Mouse (Mus musculus) cerebral cortex, adult 2 months (tissue): ENCODE measurements around the gene Nlgn2.

Source experiments
- WGBS: fragments of 180-500 bp; shearing (Covaris S2); methylation state at CpG from one replicate; pipeline ENCODE4 v1.1.7; 2018; 5-methylcytosine and 5-hydroxymethylcytosine counted together

Gene Nlgn2

GRCm38 (mm10) chr11:69795168-69795982, 42.2 kb downstream of the Nlgn2 start, which contains the start of gene Chrnb1:
Chrnb1 (minus strand) TSS chr11:69795943.
- 2% methylated on average over 52 of the region's 52 CpGs for WGBS

GRCm38 (mm10) chr11:69793429-69793828, 44.2 kb downstream of the Nlgn2 start:
- 77% methylated on average over 5 of the region's 5 CpGs for WGBS

DNA sequence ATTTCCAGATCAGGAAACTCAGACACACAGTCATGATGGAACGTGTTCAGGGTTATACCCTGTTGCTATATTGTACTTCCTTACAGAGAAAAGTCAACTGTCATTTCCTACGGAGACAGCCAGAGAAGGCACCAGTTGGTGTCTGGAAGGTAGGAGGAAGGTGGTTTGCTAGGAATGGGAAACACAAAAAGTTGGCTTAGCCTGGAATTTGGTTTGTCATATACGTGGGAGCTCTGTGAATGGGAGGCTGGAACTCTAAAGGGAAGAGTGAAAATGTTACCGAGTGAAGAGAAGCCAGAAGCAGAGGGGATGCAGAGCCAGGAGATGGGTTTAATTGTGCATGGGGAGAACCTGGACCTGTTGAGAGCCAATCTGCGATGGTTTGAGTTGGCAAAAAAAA, 46.2 kb downstream of the Nlgn2 start:
- WGBS = 36% methylated on average over 5 of the region's 5 CpGs

- WGBS = 82% methylated on average over 5 of the region's 5 CpGs
These were observed 48.2 kb downstream of the Nlgn2 start for GRCm38 (mm10) chr11:69789431-69789830.

DNA sequence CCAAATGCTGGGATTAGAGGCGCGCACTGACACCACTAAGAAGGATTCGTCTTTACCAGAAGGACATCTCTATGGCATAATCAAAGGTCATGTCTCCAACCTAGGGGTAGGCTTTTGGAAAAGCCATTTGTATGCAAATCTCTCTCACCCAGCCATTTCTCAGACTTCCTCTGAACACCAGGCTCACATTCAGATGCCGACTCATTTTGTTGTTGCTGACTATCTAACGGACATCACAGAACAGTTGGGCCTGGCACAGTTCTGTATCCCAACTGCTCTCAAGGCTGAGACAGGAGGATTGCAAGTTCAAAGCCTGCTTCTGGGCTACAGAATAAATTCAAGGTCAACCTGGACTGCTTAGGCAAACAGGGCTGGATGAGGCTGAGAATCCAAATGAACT, 50.3 kb downstream of the Nlgn2 start:
- WGBS = 86% methylated on average over 5 of the region's 5 CpGs

DNA sequence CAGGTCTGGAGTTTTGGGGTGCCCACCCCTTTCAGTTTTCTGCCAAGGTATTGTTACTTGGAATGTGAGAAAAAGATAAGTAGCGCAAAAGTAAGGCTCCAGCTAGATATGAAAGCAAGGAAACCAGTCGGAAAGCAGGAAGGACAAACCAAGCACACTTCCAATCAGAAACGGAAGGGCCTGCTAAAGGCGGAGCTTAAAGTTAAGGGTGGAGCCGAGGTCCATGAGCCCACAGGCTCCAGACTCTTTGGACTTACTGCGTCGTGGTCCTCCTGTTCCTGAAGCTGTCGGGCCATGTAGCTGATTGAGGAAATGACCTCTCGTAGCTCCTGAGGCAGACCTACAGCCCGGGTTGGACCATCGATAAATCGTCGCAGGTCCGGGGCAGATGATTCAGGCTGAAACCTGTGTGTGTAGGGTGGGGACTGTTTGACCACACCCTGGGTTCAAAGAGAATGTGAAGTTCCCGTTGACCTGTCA, 52.8 kb downstream of the Nlgn2 start:
- 43% methylated on average over 15 of the region's 15 CpGs for WGBS

DNA sequence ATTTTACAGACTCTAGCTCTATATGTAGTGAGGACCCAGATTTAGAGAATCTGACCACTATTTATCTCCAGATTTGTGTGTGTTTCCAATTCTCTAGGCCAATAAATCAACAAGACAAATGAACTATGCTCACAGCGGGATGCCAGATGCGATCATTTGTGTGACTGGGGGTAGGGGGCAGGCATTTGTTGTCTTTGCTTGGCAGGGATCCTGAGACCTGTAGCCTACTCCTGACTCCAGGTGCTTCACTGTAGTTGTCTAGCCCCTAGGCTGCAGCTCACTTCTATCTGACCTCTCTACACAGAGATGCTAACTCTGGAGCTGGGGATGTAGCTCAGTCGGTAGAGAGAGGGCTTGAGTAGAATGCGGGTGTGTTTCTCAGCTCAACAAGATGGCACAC, 55.8 kb downstream of the Nlgn2 start:
- 39% methylated on average over 4 of the region's 4 CpGs for WGBS

DNA sequence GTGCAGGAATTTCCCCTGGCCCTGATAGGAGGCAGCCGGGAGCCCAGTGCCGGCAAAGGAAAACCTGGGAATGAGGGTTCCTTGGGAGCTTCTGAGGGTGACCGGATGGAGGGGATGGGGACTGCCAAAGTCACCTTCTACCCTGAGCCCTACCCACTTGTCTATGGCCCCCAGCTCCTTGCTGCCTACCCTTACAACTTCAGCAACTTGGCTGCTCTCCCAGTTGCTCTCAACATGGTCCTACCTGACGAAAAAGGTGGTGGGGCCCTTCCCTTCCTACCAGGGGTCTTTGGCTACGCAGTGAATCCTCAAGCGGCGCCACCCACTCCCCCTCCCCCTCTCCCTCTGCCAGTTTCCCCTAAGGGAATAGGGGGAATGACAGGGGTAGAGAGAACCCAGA, 58.6 kb downstream of the Nlgn2 start:
- WGBS = 58% methylated on average over 7 of the region's 7 CpGs

DNA sequence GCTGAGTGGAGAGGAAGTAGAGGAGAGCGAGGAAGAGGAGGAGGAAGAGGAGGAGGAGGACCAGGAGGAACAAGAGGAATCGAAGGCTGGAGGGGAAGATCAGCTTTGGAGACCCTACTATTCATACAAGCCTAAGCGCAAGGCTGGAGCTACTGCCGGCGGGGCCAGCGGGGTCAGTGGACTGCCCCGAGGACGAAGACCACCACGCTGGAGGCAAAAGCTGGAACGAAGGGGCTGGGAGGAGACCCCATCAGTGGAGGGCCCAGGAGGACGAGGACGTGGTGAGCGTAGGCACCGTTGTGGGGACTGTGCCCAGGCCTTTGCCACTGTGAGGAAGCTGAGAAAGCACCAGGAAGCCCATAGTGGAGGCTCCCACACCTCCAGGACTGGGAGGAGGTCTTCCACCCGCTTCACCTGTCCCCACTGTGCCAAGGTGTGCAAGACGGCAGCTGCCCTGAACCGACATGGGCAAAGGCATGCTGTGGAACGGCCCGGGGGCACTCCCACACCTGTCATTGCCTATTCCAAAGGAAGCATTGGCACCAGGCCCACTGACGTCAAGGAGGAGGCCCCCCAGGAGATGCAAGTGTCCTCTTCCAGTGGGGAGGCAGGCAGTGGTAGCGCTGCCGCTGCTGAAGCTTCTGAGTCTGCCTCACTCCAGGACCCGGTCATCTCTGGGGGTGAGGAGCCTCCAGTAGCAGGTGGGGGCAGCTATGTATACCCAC, 59.2 kb downstream of the Nlgn2 start:
- 66% methylated on average over 23 of the region's 23 CpGs for WGBS

GRCm38 (mm10) chr11:69777504-69778257, 59.9 kb downstream of the Nlgn2 start:
- 71% methylated on average over 26 of the region's 26 CpGs for WGBS

- 83% methylated on average over 20 of the region's 20 CpGs for WGBS
These were observed 61.1 kb downstream of the Nlgn2 start for GRCm38 (mm10) chr11:69776488-69776887.

- WGBS = 75% methylated on average over 10 of the region's 10 CpGs
These were observed 61.9 kb downstream of the Nlgn2 start for GRCm38 (mm10) chr11:69775716-69776115.

- WGBS = 58% methylated on average over 5 of the region's 5 CpGs
These were observed 62.6 kb downstream of the Nlgn2 start for GRCm38 (mm10) chr11:69774961-69775360.
